Mouse (Mus musculus): ENCODE data around the gene Lrit2. TPM values are rescaled to one million over a fixed set of nuclear protein-coding genes. Genes with fewer than 3 reads are reported as not detected.

Lrit2 gene
- polyA plus RNA-seq (2014; fragmentation: Illumina TruSeq; extraction: RNeasy Lipid Tissue Mini Kit (QIAGEN cat#74804); ENCODE audit: low read depth, low replicate concordance), result not detected

DNA sequence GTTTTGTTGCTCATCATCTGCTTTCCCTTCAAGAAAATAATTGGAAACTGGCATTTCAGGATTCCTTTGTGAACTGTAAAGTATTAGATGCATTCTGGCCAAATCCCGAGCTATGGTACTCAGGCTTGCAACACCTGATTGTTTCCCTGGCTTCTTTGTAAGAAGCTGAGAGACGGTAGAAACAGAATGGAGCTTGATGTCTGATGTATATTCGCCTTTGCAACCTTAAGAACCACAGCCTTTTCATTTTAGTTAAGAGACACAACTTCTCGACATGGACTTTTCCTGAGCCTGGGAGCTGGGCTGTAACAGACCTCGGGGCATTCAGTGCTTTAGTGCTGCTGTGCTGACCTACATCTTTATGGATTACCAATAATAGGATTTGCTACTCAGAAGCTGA lies at the start of gene Lrit2:
Gene Lrit2 (plus strand): TSS at position 301 of the 400 bp plus-strand sequence.

DNA sequence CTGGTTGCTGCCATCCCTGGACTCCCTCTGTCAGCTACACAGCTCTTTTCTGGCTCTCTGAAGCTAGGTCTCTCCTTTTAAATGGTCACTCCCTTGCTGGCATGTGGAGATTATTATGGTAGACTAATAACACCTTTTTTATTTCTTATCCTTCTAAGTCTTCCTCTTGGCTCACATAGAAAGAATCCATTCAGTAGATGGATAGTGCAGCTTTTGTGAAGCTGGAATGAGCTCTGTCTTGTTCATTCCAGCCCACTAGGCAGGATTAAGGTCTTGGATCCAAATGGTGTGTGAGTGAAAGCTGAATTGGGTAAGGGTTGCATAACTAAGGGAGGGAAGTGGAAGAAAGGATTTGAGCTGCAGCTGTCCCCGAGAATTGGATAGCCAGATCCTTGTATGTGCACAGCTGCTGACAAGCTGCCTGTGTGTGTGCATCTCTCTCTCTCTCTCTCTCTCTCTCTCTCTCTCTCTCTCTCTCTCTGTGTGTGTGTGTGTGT lies 18.8 kb upstream of the Lrit2 start, which contains the start of gene Rgr:
Gene Rgr (minus strand): TSS at position 51 of the 497 bp plus-strand sequence.

DNA sequence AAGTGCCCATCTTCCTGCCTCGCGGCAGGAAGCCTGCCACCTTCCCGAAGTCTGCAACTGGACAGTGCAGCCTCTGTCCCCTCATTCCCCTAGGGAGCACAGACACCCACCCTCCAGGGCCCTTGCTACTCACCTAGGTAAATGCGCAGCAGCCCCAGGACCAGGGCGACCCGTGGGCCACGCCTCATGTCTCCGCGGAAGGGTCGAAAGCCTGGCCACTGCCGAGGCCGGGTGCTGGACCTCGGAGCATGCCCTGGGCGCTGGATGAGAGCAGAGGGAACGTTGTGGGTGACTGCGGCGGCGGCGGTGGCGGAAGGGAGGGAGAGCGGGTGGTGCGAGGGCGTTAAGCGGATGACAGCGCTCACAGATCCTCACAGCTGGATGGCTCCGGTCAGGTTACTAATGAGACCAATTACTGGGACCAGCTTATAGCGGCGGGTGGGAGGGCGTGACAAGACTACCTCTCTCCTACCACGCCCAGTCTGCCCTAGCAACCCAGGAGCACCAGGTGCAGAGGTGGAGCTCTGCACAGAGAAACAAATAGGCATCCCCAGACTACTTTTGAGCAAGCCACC lies 30.3 kb downstream of the Lrit2 start, which contains the start of gene Cdhr1:
Gene Cdhr1 (minus strand): TSS at position 392 of the 575 bp plus-strand sequence.

DNA sequence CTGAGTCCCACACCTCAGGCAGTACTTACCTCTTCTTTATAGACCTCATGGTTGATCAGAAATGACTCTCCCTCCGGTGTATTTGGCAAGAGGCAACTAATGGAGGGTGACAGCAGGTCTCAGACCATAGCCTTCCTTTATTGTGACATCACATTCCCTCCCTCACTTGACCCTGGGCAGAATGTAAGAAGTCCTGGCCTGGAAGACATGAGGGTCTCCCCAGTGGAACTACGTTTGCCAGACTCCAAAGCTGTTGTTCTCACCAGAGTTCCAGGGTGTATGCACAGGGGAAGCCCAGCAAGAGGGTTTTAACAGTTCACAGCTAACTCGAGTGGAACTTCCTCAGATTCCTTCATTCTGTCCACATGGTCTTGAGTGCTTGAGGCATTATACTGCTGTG lies 46.2 kb downstream of the Lrit2 start, which contains the start of gene 2610528A11Rik:
Gene 2610528A11Rik (minus strand): TSS at position 101 of the 400 bp plus-strand sequence.

Other genes starting within 250 kb of the Lrit2 start
- 89.4 TPM for gene Ccser2, start 99.2 kb upstream of the Lrit2 start, polyA plus RNA-seq (2014; fragmentation: Illumina TruSeq; extraction: RNeasy Lipid Tissue Mini Kit (QIAGEN cat#74804); ENCODE audit: low read depth, low replicate concordance)
- not detected for gene Rgr, start 19.0 kb upstream of the Lrit2 start, polyA plus RNA-seq (2014; fragmentation: Illumina TruSeq; extraction: RNeasy Lipid Tissue Mini Kit (QIAGEN cat#74804); ENCODE audit: low read depth, low replicate concordance)
- not detected for gene Lrit1, start 13.1 kb upstream of the Lrit2 start, polyA plus RNA-seq (2014; fragmentation: Illumina TruSeq; extraction: RNeasy Lipid Tissue Mini Kit (QIAGEN cat#74804); ENCODE audit: low read depth, low replicate concordance)
- gene Cdhr1, start 30.4 kb downstream of the Lrit2 start, polyA plus RNA-seq (2014; fragmentation: Illumina TruSeq; extraction: RNeasy Lipid Tissue Mini Kit (QIAGEN cat#74804); ENCODE audit: low read depth, low replicate concordance), result not detected
- gene 2610528A11Rik, start 46.1 kb downstream of the Lrit2 start, polyA plus RNA-seq (2014; fragmentation: Illumina TruSeq; extraction: RNeasy Lipid Tissue Mini Kit (QIAGEN cat#74804); ENCODE audit: low read depth, low replicate concordance), result not detected
- gene Ghitm, start 67.3 kb downstream of the Lrit2 start, polyA plus RNA-seq (2014; fragmentation: Illumina TruSeq; extraction: RNeasy Lipid Tissue Mini Kit (QIAGEN cat#74804); ENCODE audit: low read depth, low replicate concordance), result 810 TPM